Mouse (Mus musculus): ENCODE data around the gene Mtif3.

DNA sequence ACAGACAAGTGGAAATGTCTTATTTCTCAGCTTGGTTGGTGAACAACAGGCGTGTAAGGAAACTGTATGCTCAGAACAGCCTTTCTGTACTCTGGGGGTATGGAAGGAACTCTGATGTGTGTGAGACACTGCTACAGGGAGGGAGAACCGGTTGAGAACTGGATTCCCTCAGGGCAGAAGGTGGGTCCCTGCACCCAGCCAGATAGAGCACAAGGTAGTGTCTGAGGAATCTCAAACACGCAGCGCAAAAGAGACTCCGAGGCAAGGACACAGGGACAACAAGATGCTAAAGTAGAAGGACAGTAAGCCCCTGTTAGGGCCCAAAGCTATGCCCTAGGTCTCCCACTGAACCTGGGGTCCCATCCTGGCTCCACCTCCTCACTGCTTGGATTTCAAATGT is 36.9 kb downstream of the Mtif3 start:
- no peak for TF ChIP-seq POLR2A (IDR thresholded peaks at IDR 0.05; ENCODE audit: insufficient read depth, low read depth, low read length)
- TF ChIP-seq CTCF (IDR thresholded peaks at IDR 0.05; ENCODE audit: insufficient read depth, low read depth, low read length): no peak
